Mouse (Mus musculus): ENCODE data around the gene Bglap. TPM values are rescaled to one million over a fixed set of nuclear protein-coding genes. Genes with fewer than 3 reads are reported as not detected.
"Not testable (repeated sequence)": the region's sequence is repeated elsewhere in the genome, so short reads cannot be mapped to it uniquely, and the experiment has no call there.

Gene Bglap
- polyA plus RNA-seq, 1 experiment from 2014 or later: not detected

DNA sequence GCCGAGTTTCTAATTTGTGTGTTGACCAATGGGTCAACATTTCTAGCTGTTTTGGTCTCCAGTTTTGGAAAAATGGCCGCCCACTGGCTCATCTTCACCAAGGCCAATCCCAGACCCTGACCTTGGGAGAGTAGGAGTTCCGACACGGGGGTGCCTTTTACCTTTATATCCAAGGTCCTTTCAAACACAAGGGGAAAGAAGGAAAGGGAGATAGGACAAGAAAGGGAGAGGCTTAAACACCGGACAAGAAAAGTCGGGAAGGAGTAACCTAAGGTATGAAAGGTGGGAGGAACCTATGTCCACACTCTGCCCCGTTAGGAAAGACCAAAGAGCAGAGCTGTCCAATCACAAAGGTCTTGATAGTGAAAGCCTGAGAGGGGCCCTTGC, 26.4 kb upstream of the Bglap start:
- Histone ChIP-seq H3K27me3 (ENCODE audit: insufficient read depth, poor library complexity, severe bottlenecking) (no peaks in the 10 kb centered on the region), H3K9me3 (no peaks in the 10 kb centered on the region), H3K36me3 (peaks cover 43% of the 10 kb centered on the region), H3K4me3 (peak overlapping the region; percentile 71), H3K27ac (peak overlapping the region; percentile 97), H3K4me1 (peaks cover 45% of the 10 kb centered on the region)
- DNase-seq (ENCODE audit: low spot score): peak; percentile 76
- 21% methylated on average over 7 of the region's 7 CpGs for WGBS

DNA sequence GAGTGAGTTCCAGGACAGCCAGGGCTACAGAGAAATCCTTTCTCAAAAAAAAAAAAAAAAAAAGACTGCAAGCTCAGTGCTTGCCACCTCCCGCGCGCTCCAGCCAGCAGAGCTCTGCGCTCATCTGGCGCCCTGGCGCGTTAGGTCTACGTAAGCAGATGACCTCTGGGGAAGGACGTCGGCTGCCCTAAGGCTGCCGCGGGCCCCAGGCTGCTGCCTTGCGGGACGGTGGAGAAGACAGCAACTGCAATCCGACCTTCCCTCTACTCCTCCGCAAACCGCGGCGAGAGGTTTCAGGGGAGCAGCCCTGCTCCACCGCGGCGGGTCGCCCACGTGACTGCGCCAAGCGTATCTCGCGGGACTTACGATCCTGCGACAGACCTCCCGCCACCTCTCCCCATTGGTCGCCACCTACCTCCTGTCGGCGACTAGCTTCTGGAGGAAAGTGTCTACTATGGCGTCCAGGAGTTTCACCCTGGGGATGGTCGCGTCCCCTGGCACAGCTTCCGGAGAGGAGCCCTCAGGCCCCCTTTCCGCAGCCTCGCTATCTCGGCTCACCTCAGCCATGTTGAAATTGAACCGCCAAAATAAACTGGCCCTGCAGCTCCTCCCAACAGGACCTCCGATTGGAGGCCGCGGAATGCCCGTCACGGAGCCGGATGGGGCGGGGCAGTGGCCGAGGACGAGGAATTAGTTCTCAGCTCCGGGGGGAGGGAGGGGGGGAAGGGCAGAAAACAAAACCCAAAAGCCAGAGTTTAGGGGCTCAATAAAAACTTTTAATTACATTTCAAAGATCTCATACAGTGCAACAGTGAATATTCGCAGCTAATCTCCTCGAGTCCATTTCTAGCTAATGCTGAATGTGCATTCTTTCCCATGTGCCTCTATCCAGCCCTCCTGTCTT, 25.7 kb upstream of the Bglap start, which contains the start of gene Pmf1:
Gene Pmf1, minus strand, starts transcription at position 591 of the 904 bp plus-strand sequence.
- H3K27me3 ChIP-seq (ENCODE audit: insufficient read depth, poor library complexity, severe bottlenecking): no peaks in the 10 kb centered on the region
- H3K4me1 ChIP-seq: peaks cover 42% of the 10 kb centered on the region
- H3K4me3 ChIP-seq: peak within 1 kb of the TSS; percentile 71
- DNase-seq (ENCODE audit: low spot score): peak; percentile 97
- H3K36me3 ChIP-seq: peaks cover 37% of the 10 kb centered on the region
- peak within 1 kb of the TSS; percentile 97 for H3K27ac ChIP-seq
- WGBS: under 1% methylated on average over 54 of the region's 54 CpGs
- H3K9me3 ChIP-seq: no peaks in the 10 kb centered on the region

DNA sequence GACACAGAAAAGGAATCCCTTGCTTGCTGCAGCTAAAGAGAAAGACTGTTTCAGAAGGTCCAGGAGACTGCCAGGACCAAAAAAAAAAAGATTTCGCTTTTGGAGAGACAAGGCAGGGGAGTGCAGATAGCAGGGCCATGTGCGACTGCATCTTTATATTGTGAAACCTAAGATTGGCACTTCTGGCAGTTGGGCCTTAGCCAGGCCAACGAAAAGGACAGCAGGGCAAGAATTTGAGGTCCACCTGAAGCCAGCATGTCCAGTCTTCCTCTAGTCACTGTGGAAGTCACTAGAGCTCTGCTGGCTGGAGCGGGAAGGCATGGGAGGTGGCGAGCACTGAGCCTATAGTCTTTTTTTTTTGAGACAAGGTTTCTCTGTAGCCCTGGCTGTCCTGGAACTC, 24.7 kb upstream of the Bglap start:
- no peak for DNase-seq (ENCODE audit: low spot score)

DNA sequence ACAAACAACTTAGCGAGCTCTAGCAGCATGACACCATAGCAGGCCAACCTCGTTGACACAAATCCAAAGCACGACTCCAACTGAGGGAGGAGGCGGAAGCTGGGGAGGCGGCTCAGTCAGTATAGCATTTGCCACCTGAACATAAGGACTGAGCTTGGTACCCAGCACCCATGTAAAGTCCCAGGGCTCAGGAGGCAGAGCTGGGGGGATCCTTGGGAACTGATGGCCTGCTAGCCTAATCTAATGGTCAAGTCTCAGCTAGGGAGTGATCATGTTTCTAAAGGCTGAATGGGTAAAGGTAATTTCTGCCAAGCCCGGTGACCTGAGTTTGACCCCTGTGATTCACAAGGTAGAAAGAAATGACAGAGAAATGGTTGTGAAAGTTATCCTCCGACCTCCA, 23.3 kb upstream of the Bglap start:
- DNase-seq (ENCODE audit: low spot score): peak; percentile 71
- WGBS: 58% methylated on average over 7 of the region's 7 CpGs

More for the DNA sequence above, 24.7 kb upstream of the Bglap start:
- Histone ChIP-seq H3K4me3 (peak overlapping the region; percentile 71), H3K27me3 (ENCODE audit: insufficient read depth, poor library complexity, severe bottlenecking) (no peaks in the 10 kb centered on the region), H3K27ac (peak overlapping the region; percentile 97), H3K4me1 (peaks cover 42% of the 10 kb centered on the region), H3K36me3 (peaks cover 34% of the 10 kb centered on the region), H3K9me3 (no peaks in the 10 kb centered on the region)
- WGBS: 72% methylated on average over 5 of the region's 5 CpGs

DNA sequence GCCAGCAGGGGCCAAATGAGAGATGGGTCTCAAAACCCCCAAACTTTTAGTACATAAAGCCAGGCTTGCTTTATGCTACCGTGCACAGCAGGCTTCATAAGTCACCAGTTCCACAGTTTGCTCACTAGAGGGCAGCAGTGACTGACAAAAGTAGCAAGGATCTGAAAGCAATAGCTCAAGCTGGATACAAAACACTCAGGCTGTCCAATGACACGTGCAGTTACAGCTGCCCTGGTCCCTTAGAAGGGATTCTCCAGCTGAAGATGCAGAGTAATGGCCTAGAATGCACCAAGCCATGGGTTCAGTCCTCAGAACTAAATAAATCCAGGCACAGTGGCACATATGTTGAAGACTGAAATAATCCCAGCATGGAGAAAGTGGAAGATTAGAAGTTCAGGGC, 22.8 kb upstream of the Bglap start:
- Histone ChIP-seq H3K27me3 (ENCODE audit: insufficient read depth, poor library complexity, severe bottlenecking) (no peaks in the 10 kb centered on the region), H3K27ac (no peak overlapping the region), H3K4me3 (no peak overlapping the region), H3K9me3 (no peaks in the 10 kb centered on the region), H3K36me3 (peaks cover 29% of the 10 kb centered on the region), H3K4me1 (peaks cover 40% of the 10 kb centered on the region)
- WGBS: 2% methylated on average over 2 of the region's 2 CpGs
- DNase-seq (ENCODE audit: low spot score): peak; percentile 90

More for the DNA sequence above, 23.3 kb upstream of the Bglap start:
- Histone ChIP-seq H3K4me3 (no peak overlapping the region), H3K9me3 (no peaks in the 10 kb centered on the region), H3K36me3 (peaks cover 29% of the 10 kb centered on the region), H3K27ac (no peak overlapping the region), H3K4me1 (peaks cover 42% of the 10 kb centered on the region), H3K27me3 (ENCODE audit: insufficient read depth, poor library complexity, severe bottlenecking) (no peaks in the 10 kb centered on the region)

DNA sequence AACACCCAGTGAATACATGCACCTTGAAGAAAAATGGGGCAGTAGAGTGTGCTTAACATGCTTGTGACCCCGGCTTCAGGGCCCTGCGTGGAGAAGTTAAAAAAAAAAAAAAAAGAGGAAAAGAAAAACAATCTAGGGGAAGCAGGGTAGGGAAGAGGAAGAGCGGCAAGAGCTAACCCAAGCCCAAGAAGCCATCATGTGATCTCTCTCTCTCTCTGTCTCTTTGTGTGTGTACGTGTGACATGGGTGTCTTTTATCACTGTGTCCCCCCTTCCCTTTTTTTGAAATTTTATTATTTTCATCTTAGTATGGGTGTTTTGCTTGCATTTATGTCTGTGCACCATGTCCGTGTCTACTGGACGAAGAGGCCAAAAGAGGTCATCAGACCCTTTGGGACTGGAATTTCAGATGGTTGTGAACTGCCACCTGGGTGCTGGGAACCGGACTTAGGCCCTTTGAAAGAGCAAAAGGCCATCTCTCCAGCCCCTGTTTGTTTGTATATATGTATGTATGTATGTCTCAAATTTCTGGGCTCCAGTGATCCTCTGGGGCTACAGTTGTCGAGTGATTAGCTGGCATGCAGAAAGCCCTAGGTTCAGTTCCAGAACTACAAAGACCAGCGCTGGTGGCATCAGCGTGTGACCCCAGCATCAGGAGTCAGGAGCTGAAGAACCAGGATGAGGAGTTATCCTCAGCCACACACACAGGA, 19.4 kb upstream of the Bglap start:
- Histone ChIP-seq H3K27me3 (ENCODE audit: insufficient read depth, poor library complexity, severe bottlenecking) (no peaks in the 10 kb centered on the region), H3K36me3 (peaks cover 42% of the 10 kb centered on the region), H3K4me3 (no peak overlapping the region), H3K4me1 (peaks cover 19% of the 10 kb centered on the region), H3K9me3 (no peaks in the 10 kb centered on the region), H3K27ac (no peak overlapping the region)
- peak; percentile 66 for DNase-seq (ENCODE audit: low spot score)
- WGBS: 93% methylated on average over 10 of the region's 10 CpGs

DNA sequence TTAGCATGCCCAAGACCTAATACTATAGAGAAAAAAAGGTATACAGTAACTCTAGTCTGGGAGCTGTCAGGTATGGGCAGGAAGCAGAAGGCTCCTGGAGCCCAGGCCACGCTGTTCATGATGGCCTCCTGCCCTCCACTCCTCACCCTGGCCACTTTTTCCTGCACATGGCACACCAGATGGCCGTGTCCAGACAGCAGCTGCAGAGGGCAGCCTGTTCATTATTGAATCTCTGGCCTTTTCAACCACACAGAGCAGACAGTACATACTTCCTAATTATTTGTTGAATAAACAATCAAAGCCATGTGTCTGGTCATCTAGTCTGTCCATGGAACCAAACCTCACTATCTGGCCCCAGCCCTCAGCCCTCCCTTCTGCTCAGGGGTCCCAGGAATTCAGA, 14.4 kb upstream of the Bglap start:
- no peaks in the 10 kb centered on the region for H3K9me3 ChIP-seq
- no peak overlapping the region for H3K27ac ChIP-seq
- no peaks in the 10 kb centered on the region for H3K27me3 ChIP-seq (ENCODE audit: insufficient read depth, poor library complexity, severe bottlenecking)
- no peak for DNase-seq (ENCODE audit: low spot score)
- no peak overlapping the region for H3K4me3 ChIP-seq
- H3K36me3 ChIP-seq: peaks cover 81% of the 10 kb centered on the region
- 91% methylated on average over 2 of the region's 2 CpGs for WGBS
- peaks cover 5% of the 10 kb centered on the region; the same call in 1 of the 2 replicates for H3K4me1 ChIP-seq

DNA sequence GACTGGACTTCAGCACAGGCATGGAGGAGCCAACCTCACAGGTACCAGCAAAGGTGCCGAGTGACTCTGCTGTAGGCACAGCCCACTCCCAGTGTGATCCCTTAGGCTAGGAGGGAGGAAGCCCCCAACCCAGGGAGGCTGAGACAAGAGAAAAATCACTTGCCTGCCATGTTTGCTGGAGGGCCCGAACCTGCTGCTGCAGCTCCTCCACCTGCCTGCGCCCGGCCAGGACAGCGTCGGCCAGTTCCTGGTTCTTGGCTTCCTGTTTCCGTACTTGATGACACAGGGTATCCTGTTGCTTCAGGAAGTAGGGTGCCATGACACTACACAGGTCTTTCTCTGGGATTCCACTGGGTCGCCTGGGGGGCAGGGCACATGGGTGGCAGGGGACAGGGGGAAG, 11.5 kb upstream of the Bglap start:
- peaks cover 80% of the 10 kb centered on the region for H3K36me3 ChIP-seq
- H3K4me3 ChIP-seq: no peak overlapping the region
- peaks cover 5% of the 10 kb centered on the region for H3K4me1 ChIP-seq
- no peak overlapping the region for H3K27ac ChIP-seq
- H3K9me3 ChIP-seq: no peaks in the 10 kb centered on the region
- DNase-seq (ENCODE audit: low spot score): peak; percentile 68
- 82% methylated on average over 8 of the region's 8 CpGs for WGBS
- no peaks in the 10 kb centered on the region for H3K27me3 ChIP-seq (ENCODE audit: insufficient read depth, poor library complexity, severe bottlenecking)

- Histone ChIP-seq H3K27ac (no peak overlapping the region), H3K4me3 (no peak overlapping the region), H3K9me3 (no peaks in the 10 kb centered on the region), H3K36me3 (peaks cover 82% of the 10 kb centered on the region), H3K4me1 (peaks cover 5% of the 10 kb centered on the region), H3K27me3 (ENCODE audit: insufficient read depth, poor library complexity, severe bottlenecking) (no peaks in the 10 kb centered on the region)
- 95% methylated on average over 6 of the region's 6 CpGs for WGBS
- DNase-seq (ENCODE audit: low spot score): peak; percentile 68
Measured at GRCm38 (mm10) chr3:88395288-88395687, 11.0 kb upstream of the Bglap start.

DNA sequence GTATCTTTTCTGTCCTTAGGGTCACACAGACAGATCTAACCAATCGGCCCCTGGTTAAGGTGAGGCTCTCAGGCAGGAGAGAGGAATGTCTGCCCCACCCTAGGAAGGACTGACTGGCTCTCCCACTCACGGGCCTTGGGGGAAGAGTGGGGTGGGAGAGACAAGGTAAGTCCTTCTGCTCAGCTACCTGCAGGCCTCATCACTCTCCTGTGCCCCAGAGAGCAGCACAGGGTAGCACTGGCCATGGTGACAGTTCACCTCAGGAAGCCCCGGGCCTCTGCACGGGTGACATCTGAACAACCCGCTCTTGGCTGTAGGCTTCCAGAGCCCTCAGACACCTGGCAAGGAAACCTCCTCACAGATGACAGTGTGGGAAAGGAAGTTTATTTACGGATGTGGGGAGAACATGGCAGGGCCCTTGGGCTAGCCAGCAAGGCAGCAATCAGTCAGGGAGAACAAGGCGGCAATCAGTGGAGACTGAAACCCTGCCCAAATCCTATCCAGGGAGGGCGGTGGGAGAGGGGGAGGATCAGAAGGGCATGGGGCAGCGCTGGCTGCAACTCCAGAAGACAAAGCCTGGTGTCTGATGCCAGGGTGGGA, 9.6 kb upstream of the Bglap start:
- Histone ChIP-seq H3K4me1 (peaks cover 5% of the 10 kb centered on the region), H3K27ac (no peak overlapping the region), H3K9me3 (no peaks in the 10 kb centered on the region), H3K4me3 (no peak overlapping the region), H3K27me3 (ENCODE audit: insufficient read depth, poor library complexity, severe bottlenecking) (no peaks in the 10 kb centered on the region), H3K36me3 (peaks cover 75% of the 10 kb centered on the region)
- DNase-seq (ENCODE audit: low spot score): peak; percentile 73
- 93% methylated on average over 9 of the region's 9 CpGs for WGBS

GRCm38 (mm10) chr3:88382383-88382782, 1.9 kb downstream of the Bglap start:
- DNase-seq (ENCODE audit: low spot score); H3K27me3 ChIP-seq (ENCODE audit: insufficient read depth, poor library complexity, severe bottlenecking); H3K4me3 ChIP-seq; H3K9me3 ChIP-seq; H3K36me3 ChIP-seq; H3K4me1 ChIP-seq; H3K27ac ChIP-seq: not testable (repeated sequence)
- 37% methylated on average over 3 of the region's 7 CpGs for WGBS

DNA sequence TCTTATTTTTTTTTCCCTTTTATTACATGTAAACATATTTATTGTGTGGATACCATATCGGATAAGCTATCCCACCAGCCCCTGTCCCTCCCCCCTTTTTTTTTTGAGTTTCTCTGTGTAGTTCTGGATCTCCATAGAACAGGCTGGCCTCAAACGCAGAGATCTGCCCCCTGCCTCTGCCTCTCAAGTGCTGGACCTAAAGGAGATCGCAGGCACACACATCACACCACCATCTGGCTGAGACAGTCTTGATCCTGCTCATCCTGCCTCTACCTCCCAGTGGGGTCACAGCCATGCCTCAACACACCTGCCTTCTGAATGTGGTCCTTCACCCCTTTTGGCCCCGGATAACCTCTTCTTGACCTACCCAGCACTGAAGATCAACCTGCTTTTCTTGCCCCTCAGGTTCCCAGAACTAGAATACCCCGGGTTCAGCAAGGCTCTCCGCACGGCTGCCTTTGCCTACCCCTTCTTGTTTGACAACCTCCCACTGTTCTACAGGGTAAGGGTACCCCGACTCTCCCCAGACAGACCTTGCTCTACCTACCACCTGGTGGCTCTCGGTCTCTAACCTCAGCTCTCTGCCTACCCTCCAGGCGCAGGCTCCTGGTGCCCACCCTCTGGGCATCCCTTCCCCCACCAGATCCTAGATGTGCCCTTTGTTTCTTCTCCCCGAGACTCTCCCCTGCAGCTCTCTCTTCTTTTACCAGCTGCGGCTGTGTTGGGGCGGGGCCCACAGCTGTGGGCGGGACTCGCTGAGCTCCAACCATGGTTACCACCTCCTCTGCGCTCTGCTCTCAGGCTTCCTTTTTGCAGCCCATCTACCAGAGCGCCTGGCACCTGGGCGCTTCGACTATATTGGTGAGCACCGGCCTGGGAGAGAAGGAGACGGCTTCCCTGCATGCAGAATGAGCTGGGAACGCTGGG, 2.6 kb downstream of the Bglap start:
- not testable (repeated sequence) for H3K27ac ChIP-seq; H3K27me3 ChIP-seq (ENCODE audit: insufficient read depth, poor library complexity, severe bottlenecking); H3K36me3 ChIP-seq; H3K9me3 ChIP-seq; H3K4me1 ChIP-seq
- WGBS: 10% methylated on average over 19 of the region's 22 CpGs
- peak overlapping the region; percentile 36 for H3K4me3 ChIP-seq
- peak; percentile 68 for DNase-seq (ENCODE audit: low spot score)

Measured in heart, embryonic 10.5 days (tissue).